Mouse (Mus musculus): ENCODE results near the gene Vps51. TPM values are rescaled to one million over a fixed set of nuclear protein-coding genes. Genes with fewer than 3 reads are reported as not detected.

Gene Vps51
- total and polyA plus RNA-seq, 2 experiments: 16.0 to 36.3 TPM

DNA sequence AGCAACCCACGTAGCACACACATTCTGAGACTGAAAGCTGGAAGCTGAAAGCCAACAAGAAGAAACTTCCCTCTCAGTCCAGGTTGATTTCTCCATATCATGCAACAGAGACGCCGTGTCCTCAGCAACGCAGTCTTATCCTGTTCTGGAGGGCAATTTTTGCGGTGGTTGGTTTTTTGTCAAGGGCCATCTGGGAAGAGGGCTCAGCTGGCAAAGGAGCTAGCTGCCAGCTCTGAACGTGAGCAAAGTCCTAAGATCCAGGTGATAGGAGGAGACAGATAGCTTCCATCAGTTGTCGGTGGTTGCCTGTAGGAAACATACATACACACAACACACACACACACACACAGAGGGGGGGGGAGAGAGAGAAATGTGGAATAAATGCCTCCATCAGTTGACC, 38.7 kb downstream of the Vps51 start:
- Histone ChIP-seq H3K79me2 (ENCODE audit: control insufficient read depth, insufficient read depth, low read length) (no peaks in the 10 kb centered on the region), H3K9ac (ENCODE audit: low read depth, low read length) (no peak overlapping the region), H3K27me3 (ENCODE audit: control insufficient read depth, insufficient read depth, low read length) (no peaks in the 10 kb centered on the region), H3K4me3 (ENCODE audit: insufficient read depth, low read depth, low read length) (no peak overlapping the region), H3K4me1 (ENCODE audit: control insufficient read depth, insufficient read depth, low read length) (peaks cover 18% of the 10 kb centered on the region), H3K27ac (replicated peaks; ENCODE audit: insufficient read depth, low read depth, low read length) (no peak overlapping the region), H3K36me3 (ENCODE audit: control insufficient read depth, insufficient read depth, low read length) (no peaks in the 10 kb centered on the region)
- WGBS: 71% methylated on average over 7 of the region's 7 CpGs
- DNase-seq (ENCODE audit: extremely low read depth, low read depth, low spot score): no peak
- no peak for TF ChIP-seq CTCF (IDR thresholded peaks at IDR 0.05; ENCODE audit: low read depth, low read length)
- no peak for TF ChIP-seq POLR2A (IDR thresholded peaks at IDR 0.05; ENCODE audit: extremely low read depth, insufficient read depth, low read length)

DNA sequence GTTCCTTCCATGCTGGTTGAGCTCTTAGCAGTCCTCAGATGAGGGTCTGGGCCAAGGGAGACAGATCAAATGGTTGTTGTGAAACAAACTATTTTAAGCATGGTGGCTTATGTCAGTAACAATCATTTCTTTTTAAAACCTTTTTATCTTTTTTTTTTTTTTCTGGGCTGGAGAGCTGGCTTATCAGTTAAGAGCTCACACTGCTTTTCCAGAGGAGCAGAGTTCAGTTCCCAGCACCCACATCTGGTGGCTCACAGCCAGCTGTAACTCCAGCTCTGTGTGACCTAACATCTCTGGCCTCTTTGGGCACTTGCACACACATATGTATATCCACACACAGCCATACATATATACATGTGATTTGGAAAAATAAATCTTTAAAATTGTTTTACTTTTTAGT, 39.3 kb downstream of the Vps51 start:
- Histone ChIP-seq H3K79me2 (ENCODE audit: control insufficient read depth, insufficient read depth, low read length) (no peaks in the 10 kb centered on the region), H3K9ac (ENCODE audit: low read depth, low read length) (no peak overlapping the region), H3K27me3 (ENCODE audit: control insufficient read depth, insufficient read depth, low read length) (no peaks in the 10 kb centered on the region), H3K27ac (replicated peaks; ENCODE audit: insufficient read depth, low read depth, low read length) (no peak overlapping the region), H3K36me3 (ENCODE audit: control insufficient read depth, insufficient read depth, low read length) (no peaks in the 10 kb centered on the region), H3K4me1 (ENCODE audit: control insufficient read depth, insufficient read depth, low read length) (peaks cover 20% of the 10 kb centered on the region), H3K4me3 (ENCODE audit: insufficient read depth, low read depth, low read length) (no peak overlapping the region)
- no peak for TF ChIP-seq CTCF (IDR thresholded peaks at IDR 0.05; ENCODE audit: low read depth, low read length)
- peak; percentile 86 for DNase-seq (ENCODE audit: extremely low read depth, low read depth, low spot score)

DNA sequence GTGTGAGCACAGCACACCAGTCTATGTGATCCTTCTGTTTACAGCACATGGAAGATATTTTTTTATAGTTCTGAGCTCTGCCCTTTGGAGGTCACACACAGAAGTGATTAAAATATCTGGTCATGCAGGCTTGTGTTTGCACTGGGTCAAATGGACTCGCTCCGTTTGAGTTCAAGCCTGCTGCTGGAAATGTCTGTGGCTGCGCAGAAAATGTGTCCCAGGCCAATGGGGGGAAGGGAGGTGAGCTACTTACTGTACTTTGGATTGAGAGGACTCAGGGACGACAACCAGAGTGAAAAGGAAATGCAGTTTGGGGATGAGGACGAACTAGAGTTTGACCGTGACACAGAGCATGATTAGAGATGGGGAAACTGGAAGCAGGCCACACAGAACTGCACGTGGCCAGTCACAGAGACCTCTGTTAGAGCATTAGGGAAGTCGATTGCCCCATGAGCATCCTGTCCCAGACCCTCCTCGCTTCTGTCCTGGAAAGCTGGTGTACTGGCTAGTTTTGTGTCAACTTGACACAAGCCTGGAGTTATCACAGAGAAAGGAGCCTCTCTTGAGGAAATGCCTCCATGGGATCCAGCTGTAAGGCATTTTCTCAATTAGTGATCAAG, 41.0 kb downstream of the Vps51 start:
- H3K4me3 ChIP-seq (ENCODE audit: insufficient read depth, low read depth, low read length): no peak overlapping the region
- H3K27ac ChIP-seq (replicated peaks; ENCODE audit: insufficient read depth, low read depth, low read length): peak overlapping the region; percentile 65
- no peaks in the 10 kb centered on the region for H3K27me3 ChIP-seq (ENCODE audit: control insufficient read depth, insufficient read depth, low read length)
- 9% methylated on average over 9 of the region's 9 CpGs for WGBS
- H3K36me3 ChIP-seq (ENCODE audit: control insufficient read depth, insufficient read depth, low read length): no peaks in the 10 kb centered on the region
- no peaks in the 10 kb centered on the region for H3K79me2 ChIP-seq (ENCODE audit: control insufficient read depth, insufficient read depth, low read length)
- DNase-seq (ENCODE audit: extremely low read depth, low read depth, low spot score): peak; percentile 96
- no peak overlapping the region for H3K9ac ChIP-seq (ENCODE audit: low read depth, low read length)
- no peak for TF ChIP-seq CTCF (IDR thresholded peaks at IDR 0.05; ENCODE audit: low read depth, low read length)
- H3K4me1 ChIP-seq (ENCODE audit: control insufficient read depth, insufficient read depth, low read length): peaks cover 12% of the 10 kb centered on the region

DNA sequence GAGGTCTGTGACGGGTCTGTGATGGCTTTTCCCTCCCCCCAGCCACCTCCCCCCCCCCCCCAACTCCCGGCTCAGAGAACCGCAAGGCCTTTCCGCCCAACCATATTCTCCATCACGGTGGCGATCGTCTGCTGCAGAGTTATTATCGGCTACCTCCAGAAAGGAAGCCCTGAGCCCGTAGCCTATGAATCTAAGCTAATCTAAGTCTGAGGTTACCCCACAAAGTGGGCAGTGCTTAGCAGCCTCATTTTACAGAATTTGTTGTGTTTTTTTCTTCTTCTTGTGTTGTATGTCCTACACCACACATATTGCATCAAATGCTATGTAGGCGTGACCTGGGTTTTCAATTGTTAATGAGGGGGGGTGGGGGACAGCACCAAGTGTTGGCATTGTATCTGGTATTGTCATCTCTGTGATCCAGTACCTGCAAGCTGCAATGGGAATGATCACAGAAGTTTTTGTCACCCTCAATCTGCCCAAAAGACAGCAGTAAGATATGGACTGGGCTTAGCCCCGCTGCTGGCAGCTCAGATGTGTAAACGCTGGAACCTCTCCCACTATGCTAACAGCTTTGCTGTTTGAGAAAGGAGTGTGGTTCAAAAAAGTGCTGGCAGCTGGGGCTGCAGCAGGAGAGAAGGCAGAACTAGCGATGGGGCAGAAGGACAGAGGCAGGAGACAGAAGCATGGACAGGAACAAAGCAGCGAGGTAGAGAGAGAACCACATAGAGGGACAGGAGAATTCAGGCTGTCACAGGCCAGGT, 46.3 kb downstream of the Vps51 start:
- no peaks in the 10 kb centered on the region for H3K79me2 ChIP-seq (ENCODE audit: control insufficient read depth, insufficient read depth, low read length)
- peak; percentile 75 for DNase-seq (ENCODE audit: extremely low read depth, low read depth, low spot score)
- H3K27ac ChIP-seq (replicated peaks; ENCODE audit: insufficient read depth, low read depth, low read length): no peak overlapping the region
- H3K36me3 ChIP-seq (ENCODE audit: control insufficient read depth, insufficient read depth, low read length): no peaks in the 10 kb centered on the region
- no peak overlapping the region for H3K9ac ChIP-seq (ENCODE audit: low read depth, low read length)
- peaks cover 5% of the 10 kb centered on the region; the same call in 1 of the 2 replicates for H3K4me1 ChIP-seq (ENCODE audit: control insufficient read depth, insufficient read depth, low read length)
- H3K27me3 ChIP-seq (ENCODE audit: control insufficient read depth, insufficient read depth, low read length): no peaks in the 10 kb centered on the region
- WGBS: 72% methylated on average over 14 of the region's 14 CpGs
- H3K4me3 ChIP-seq (ENCODE audit: insufficient read depth, low read depth, low read length): no peak overlapping the region
- TF ChIP-seq POLR2A (IDR thresholded peaks at IDR 0.05; ENCODE audit: extremely low read depth, insufficient read depth, low read length): no peak

DNA sequence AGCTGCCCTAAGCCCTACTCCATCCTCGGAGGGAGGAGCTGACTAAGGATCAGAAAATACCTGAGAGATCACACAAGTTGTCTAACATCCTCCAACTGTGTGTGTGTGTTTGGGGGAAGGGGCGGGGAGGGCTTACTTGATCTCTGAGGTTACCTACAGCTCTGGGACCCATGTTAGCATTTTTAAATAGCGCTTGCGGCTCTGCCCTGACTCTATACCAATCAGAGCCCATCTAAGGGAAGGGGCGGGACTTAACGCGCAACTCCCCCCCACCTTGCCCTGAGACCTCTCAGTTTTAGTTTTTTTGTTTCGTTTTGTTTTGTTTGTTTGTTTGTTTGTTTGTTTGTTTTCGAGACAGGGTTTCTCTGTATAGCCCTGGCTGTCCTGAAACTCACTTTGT, 47.6 kb downstream of the Vps51 start:
- Histone ChIP-seq H3K4me3 (ENCODE audit: insufficient read depth, low read depth, low read length) (no peak overlapping the region), H3K4me1 (ENCODE audit: control insufficient read depth, insufficient read depth, low read length) (peaks cover 2% of the 10 kb centered on the region; the same call in 1 of the 2 replicates), H3K36me3 (ENCODE audit: control insufficient read depth, insufficient read depth, low read length) (no peaks in the 10 kb centered on the region), H3K27me3 (ENCODE audit: control insufficient read depth, insufficient read depth, low read length) (no peaks in the 10 kb centered on the region), H3K9ac (ENCODE audit: low read depth, low read length) (no peak overlapping the region), H3K27ac (replicated peaks; ENCODE audit: insufficient read depth, low read depth, low read length) (no peak overlapping the region), H3K79me2 (ENCODE audit: control insufficient read depth, insufficient read depth, low read length) (no peaks in the 10 kb centered on the region)
- WGBS: 84% methylated on average over 9 of the region's 9 CpGs
- no peak for DNase-seq (ENCODE audit: extremely low read depth, low read depth, low spot score)
- no peak for TF ChIP-seq CTCF (IDR thresholded peaks at IDR 0.05; ENCODE audit: low read depth, low read length)
- no peak for TF ChIP-seq POLR2A (IDR thresholded peaks at IDR 0.05; ENCODE audit: extremely low read depth, insufficient read depth, low read length)

DNA sequence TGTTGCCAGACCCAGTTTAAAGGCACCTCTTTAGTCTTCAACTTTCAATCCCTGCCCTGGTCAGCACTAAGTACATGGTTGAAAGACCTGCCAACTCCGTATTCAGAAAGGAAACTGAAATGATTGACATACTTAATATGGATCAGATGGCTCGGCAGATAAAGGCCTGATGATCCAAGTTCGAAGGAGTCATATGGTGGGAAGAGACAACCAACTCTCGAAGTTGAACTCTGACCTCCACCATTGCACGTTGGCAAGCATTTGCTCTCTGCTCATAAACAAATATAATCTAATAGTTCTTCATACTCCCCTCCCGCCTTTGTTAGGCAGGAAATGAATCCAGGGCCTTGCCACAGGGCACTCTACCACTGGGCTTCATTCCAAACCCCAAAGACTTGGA, 48.0 kb downstream of the Vps51 start:
- Histone ChIP-seq H3K9ac (ENCODE audit: low read depth, low read length) (no peak overlapping the region), H3K4me3 (ENCODE audit: insufficient read depth, low read depth, low read length) (no peak overlapping the region), H3K79me2 (ENCODE audit: control insufficient read depth, insufficient read depth, low read length) (no peaks in the 10 kb centered on the region), H3K4me1 (ENCODE audit: control insufficient read depth, insufficient read depth, low read length) (peaks cover 4% of the 10 kb centered on the region), H3K27me3 (ENCODE audit: control insufficient read depth, insufficient read depth, low read length) (no peaks in the 10 kb centered on the region), H3K27ac (replicated peaks; ENCODE audit: insufficient read depth, low read depth, low read length) (no peak overlapping the region), H3K36me3 (ENCODE audit: control insufficient read depth, insufficient read depth, low read length) (no peaks in the 10 kb centered on the region)
- DNase-seq (ENCODE audit: extremely low read depth, low read depth, low spot score): no peak
- no peak for TF ChIP-seq CTCF (IDR thresholded peaks at IDR 0.05; ENCODE audit: low read depth, low read length)
- TF ChIP-seq POLR2A (IDR thresholded peaks at IDR 0.05; ENCODE audit: extremely low read depth, insufficient read depth, low read length): no peak
- WGBS: 52% methylated on average over 6 of the region's 6 CpGs

Measured in liver, adult 2 months (tissue).